Mouse (Mus musculus): Measurements from ENCODE around the gene Ddx41.

Ddx41 gene

DNA sequence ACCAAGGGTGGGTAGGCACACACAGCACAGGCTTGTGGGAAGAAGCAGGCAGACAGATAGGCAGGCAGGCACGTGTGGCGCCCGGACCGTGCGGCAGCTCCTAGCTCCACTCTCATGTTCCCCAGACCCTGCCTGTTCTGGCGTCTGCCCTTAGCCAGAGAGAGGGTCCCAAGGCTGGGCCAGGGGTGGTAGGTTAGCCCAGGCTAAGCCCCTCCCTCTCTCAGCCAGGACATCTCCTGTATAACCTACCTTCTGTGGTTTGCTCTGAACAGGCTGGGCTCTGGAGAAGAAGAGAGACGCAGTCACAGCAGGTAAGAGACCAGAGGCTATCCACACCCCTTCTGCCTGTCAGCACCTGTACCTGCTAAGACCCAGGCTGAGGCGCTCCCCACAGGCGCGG, 27.9 kb downstream of the Ddx41 start:
- no peak for DNase-seq (ENCODE audit: low spot score in 2 of 2)

DNA sequence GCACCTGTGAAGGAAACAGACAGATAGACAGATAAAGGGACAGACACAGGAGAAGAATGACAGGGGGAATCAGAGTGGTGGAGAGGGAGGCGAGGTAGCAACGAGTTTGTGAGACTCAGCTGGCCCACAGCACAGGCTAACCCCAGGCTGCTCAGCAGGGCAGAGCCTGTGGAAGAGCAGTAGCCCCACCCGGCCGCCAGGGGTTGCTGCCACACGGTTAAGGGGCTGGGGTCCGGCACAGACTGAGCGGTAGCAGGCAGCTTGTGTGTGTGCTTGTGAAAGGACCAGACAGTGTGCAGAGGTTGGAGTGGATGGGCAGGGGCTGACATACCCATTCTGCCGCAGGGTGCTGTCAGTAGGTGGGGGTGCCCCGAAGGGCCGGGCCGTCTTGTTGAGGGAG, 28.6 kb downstream of the Ddx41 start:
- no peak for DNase-seq (ENCODE audit: low spot score in 2 of 2)

DNA sequence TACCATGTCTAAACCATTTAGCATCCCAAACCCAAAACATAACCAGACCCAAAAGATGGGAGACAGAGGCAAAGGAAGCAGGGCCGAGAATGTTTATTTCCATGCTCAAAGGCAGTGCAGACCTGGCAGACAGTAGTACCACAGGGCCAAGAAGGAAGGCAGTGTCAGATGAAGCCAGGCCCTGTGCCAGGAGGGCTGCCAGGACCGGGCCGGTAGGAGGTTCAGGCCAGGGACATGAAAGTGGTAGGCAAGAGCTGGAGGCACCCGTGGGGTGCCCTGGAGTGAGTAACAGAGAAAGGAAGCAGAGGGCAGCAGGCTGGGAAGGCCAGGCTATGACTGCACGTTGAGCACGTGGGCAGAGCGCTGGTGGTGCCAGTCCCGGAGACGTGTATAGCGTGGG, 29.8 kb downstream of the Ddx41 start:
- DNase-seq (ENCODE audit: low spot score in 2 of 2): no peak

DNA sequence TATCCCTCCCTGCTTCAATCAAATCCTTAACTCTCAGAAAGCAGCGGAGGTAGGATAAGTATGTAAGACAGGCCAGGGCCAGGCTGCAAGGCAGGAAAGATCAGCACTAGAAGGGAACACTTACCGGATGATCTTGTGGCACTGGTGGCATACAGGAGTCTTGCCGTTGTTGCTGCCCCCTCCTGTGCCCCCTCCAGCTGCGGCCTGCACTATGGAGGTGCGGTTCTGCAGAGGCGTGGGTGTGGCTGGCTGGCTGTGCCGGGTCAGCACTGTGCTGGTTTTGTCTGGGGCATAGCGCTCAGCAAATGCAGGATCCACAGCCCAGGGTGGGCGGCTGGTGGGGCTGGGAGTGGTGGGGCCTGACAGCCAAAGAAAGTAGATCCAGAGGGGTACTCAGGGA, 30.6 kb downstream of the Ddx41 start:
- DNase-seq (ENCODE audit: low spot score in 2 of 2): no peak

DNA sequence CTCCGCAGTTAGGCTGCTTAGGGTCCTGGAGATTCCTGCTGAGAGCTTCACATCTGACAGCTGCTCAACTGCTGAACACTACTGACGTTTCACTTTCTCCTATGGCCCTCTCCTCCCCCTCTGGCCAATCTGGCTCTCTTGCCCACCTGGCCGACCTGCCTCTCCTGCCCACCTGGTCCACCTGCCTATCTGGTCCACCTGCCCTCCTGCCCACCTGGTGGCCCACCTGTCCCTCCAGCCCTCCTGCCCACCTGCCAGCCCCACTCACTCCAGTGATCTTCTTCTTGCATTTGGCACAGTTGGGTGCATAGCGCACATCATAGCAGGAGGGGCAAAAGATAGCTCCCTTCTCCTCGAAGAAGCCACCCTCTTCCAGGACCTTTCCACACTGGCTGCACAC, 32.1 kb downstream of the Ddx41 start:
- no peak for DNase-seq (ENCODE audit: low spot score in 2 of 2)

DNA sequence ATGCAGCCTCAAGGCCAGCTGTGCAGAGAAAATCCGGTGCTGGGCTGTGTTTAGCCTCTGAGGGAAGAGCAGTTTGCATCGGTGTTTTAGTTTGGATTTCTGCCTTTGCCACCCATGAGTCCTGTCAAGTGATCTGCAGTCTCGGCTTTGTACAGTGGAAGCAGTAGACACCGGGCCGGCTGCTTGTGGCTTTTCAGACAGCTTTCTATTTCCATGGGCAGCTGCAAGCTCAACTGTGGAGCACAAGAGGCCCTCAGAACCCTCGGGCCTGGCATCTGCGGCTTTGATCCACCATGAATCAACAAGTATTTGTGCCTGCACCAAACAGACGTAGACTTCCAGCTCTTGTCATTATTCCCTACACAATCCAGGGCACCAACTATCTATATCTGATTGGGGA, 34.1 kb downstream of the Ddx41 start:
- DNase-seq (ENCODE audit: low spot score in 2 of 2): no peak

DNA sequence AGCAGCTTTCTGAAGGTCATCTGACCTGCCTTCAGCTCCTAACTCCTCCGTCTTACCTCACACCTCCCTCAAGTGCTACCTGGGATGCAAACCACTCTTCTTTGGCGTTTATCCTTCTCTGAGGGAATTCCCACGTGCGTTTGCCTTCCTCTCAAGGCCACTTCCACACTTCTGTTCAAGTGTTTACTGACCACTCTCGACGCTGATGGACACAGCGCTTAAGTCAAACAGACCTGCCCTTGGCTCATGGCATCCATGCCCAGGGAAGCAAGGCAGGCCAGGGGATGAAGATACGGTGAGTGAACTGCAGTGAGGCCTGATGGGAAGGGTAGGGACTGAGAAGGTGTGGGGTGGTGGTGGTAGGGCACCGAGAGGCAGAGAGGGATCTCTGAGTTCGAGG, 35.9 kb downstream of the Ddx41 start:
- no peak for DNase-seq (ENCODE audit: low spot score in 2 of 2)

DNA sequence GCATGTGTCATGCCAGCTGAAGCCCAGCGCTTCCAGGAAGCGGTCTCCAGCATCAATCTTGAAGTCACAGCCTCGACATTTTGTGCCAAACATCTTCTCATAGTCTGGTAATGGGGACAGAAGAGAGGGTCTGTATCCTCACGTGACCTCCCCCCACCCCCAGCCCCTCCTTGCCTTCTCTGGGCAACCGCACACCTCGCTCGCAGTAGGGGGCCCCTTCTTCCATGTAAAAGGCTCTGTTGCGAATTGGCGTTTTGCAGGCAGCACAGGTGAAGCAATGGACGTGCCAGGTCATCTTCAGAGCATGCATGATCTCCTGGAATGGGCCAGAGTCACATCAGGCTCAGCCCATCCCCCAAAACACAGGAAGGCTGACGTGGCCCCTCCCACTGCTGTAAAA, 37.6 kb downstream of the Ddx41 start:
- no peak for DNase-seq (ENCODE audit: low spot score in 2 of 2)

DNA sequence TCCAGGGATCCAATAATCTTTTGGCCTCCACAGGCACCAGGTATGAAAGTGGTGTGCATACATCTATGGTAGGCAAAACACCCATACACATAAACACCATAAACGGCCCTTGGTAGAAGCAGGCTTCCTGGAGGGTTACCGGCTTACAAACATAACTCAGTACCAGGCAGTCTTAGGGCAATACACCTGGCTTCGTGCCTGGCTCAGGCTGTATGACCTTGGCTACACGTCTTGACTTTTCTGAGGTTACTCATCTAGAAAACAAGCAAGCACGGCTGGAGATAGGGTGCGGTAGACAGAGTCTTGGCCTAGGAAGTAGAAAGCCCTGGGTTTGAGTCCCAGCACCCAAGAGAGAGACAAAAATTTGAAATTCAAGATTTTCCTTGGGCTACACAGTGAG, 39.8 kb downstream of the Ddx41 start:
- no peak for DNase-seq (ENCODE audit: low spot score in 2 of 2)

DNA sequence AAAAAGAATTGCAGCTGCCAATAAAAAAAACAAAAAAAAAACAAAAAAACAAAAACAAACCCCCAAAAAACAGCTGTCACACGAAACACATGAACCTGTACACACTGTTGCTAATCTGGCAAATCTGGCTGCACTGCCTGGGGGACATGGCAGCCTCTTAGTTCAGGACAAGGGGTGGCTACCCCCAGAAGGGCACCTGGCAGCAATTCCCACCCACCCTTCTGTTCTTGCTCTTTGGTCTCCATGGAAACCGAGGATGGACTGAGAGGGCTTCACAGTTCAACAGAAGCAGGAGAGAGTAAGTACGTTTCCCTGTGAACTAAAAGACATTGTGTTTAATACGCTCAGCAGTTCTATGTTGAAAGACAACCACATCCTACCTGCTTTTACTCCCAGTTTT, 40.8 kb downstream of the Ddx41 start:
- no peak for DNase-seq (ENCODE audit: low spot score in 2 of 2)

DNA sequence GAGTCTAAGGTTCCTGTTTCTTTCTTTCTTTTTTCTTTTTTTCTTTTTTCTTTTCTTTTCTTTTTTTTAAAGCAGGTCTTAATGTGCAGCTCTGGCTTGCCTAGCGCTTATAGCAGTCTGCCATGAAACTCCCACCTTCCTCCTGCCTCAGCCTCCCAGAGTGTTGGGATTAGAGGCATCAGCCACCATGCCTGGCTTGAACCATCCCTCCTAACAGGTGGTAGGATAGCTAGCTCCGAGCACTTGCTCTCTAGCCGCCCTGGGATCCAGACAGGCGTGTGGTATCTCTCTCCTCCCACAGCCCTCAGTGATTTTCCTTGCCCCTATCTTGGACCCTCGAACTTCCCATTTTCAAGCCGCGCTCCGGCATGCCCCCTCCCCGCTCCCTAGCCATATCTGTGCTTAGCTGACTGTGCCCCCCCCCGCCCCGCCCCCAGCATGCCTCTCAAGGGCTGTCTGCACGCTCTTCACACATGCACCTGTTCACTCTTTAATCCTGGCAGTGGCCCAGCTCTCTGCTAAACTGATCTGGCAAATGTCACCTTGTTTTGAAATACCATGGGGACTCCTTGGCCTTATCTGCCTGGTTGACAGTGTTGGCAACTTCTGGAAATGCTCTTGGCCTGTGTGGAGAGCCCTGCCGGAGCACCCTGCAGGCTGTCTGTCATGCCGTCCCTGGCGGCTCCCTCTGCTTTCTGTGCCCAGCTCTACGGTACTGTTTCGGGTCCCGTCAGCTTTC, 41.4 kb downstream of the Ddx41 start:
- DNase-seq (ENCODE audit: low spot score in 2 of 2): no peak

DNA sequence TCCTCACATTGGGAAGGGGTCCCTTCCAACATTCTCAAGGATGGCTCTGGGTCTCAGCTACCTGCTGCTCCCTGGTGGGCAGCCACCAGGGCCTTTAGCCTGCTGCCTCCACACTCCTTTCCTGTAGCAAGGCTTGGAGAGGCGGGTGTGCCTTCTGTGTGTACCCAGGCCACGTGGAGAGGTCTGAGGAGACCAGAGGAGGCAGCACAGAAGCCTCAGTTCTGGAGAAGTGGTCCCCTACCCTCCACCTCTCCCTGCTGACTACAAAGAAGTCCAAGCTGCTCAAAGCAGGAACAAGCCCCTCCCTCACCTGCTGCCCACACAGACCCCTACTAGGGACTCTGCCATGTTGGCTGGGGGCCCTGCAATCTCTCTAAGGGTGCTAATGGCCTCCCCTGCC, 42.2 kb downstream of the Ddx41 start:
- no peak for DNase-seq (ENCODE audit: low spot score in 2 of 2)

DNA sequence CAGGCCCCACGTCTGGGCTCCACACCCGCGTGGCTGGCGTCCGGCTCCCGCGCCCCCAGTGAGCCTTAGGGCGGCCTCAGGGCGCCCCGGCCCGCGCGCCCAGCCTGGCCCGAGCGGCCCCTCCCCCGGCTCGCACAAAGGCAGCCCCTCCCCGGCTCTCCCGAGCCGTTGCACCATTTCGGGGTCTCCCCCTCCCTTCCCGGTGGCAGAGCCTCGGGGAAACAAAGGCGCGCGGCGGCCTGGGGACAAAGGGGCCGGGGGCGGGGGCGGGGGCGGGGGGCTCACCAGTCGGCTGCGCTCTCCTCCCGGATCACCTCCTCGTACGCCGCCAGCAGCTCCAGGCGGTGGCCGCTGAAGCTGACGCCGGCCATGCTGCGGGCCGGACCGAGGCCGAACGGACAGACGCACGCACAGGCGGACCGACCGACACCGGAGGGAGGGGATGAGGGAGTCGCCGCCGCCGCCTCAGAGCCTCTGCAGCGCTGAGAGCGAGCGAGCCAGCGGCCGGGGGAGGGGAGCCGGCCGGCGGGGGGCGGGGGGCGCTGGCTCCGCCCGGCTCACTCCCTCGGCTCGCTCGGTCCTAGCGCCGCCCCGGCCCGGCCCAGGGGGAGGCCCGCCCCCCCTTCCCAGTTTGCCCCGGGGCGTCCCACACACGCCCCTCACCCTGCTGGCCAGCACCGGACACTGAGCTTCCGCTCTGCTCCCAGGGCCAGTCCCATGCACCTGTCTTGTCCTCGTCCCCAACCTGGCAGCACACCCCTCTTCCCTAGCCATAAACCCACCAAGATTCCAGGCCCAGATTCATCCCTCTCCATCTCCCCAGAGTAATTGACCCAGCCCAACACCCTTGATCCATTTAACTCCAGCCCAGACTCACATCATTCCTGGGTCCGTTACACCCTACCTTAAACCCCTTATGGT, 48.6 kb downstream of the Ddx41 start, which contains the start of gene Dbn1:
Gene Dbn1, minus strand, starts transcription at position 534 of the 921 bp plus-strand sequence.
- no peak for DNase-seq (ENCODE audit: low spot score in 2 of 2)

DNA sequence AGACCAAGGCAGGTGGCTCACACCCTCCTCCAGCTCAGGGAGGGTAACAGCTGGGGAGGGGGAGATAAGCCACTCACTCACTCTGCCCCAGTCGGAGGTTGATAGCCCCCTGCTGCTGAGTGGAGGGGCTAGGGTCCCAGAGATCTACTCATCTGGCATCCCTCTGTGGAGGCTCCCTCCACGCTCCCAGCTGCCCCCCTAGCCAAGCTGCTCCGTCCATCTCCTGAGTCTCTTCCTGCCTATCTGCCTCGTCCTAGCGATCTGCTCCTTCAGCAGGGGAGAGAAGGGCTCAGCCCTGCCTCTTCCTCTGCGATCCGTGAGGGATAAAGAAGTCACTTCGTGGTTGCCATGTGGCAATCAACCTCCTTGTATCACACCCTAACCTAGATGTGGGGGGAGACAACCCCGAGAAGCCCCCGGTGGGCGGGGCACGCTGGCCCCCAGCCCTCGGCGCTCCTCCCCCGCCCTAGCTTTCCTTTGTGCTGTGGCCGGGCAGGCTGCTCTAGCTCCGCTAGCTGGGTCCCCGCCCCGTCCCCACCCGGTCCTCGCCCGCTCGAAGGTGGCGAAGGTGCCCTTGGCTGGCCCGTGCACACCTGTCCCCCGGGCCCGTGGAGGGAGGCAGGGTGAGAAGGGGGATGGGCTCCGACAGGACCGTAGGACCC, 49.4 kb downstream of the Ddx41 start:
- DNase-seq (ENCODE audit: low spot score in 2 of 2): no peak

DNA sequence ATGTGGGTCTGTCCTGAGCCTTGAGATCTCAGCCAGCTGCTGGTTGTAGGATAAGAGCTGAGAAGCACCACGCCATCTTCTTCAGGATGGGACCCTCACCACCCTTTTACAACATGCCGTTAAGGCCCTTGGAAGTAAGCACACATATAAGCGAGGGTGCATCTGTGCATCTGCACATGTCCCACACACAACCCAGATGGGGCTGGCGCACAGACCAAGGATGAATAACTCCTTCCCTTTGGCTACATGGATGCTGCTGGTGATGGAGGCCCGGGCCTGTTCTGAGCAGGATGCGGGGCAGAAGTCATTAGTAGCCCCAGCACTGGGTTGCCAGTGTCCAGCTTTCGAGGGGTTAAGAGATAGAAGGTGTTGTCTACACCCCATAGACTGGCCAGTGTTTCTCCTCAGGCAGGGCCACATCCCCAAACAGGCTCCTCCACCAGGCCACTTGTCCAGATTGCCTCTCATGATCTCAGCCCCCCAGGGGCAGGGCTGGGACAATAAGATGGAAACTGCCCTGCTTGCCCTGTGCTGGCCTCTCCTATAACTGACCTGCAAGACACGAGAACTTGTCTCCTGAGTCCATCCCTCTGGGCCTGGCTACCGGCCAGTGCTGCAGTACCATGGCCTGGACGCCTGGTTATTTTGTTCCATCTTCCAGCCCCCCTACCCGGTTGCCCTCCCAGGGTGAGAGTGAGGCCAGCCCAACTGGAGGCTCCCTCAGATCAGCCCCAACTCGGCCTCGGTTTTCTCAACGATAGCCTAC, 50.2 kb downstream of the Ddx41 start:
- DNase-seq (ENCODE audit: low spot score in 2 of 2): no peak

DNA sequence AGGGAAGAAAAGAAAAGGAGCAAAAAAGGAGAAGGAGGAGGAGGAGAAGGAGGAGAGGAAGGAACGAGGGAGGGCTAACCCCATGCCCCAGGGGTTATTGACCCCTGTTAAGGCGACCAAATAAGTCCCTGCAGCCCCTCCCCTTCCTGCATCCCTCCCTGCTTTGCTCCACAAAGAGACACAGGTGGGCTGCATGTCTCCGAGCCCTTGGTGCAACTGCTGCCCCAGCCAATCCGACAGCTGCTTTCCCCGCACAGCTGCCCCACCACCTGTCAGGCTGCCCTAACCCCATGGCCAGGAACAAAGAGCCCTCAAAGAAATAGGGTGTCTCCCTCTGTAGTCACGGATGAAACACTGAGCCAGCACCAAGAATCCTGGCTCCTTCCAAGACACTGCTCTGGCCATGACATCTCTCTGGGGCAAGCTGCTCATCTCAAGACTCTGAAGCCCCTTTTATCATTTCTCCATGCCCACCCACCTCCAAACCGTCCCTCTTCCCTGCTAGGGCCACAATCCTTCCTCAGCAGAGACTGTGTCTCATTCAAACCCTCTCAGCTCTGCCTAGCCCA, 51.9 kb downstream of the Ddx41 start:
- DNase-seq (ENCODE audit: low spot score in 2 of 2): no peak

DNA sequence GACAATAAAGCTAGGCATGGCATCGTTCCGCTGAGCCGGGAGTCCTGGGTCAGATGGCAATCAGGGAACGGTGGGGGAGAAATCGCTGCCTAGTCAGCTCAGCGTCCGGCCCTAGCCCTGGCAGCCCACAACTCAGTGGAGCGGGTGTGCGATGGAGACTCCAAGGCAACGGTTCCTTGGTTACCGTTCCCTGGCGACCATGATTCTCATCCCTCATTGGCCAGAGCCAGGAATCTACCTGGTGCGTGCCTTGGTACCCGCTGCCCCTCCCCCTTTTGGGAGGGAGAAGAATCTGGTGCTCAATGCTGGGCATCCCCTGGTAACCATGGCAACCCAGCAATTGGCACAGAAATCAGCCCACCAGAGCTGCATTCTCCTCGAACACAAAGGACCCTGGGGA, 52.9 kb downstream of the Ddx41 start:
- no peak for DNase-seq (ENCODE audit: low spot score in 2 of 2)

DNA sequence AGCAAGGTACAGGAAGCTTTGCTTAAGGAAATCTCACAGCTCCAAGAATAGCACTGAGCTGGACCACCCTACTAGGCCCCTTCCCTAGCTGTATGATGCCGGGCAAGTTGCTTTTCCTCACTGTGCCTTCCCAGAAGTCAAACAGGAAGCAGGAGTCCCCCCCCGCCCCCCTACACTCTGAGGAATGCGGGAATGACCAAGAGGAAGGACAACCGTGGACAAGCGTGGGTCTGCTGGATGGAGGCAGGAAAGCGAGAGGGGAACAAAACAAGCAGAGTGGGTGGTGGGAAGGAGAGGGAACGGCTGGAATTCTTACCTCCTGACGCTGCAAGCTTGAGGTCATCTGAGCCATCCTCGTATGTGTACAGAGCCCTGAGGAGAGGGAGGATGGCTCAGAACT, 53.4 kb downstream of the Ddx41 start:
- DNase-seq (ENCODE audit: low spot score in 2 of 2): no peak

DNA sequence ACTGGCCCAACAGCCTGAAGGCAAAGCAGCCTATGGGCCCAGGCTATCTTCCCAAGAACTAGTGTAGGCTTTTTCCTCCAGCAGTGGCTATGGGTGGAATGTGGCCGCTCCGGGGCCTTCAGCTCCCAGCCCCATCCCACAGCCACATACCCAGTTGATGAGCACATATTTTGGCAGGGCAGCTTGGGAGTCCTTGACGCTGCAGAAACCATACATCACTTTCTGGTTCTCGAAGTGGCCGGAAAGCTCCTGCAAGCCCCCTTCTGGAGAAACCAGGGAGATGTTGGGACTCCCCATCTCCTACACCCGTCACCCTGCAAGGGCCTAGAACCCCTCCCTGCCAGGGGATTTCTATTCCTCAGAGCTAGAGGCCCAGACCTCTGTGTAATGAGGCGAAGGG, 53.9 kb downstream of the Ddx41 start:
- no peak for DNase-seq (ENCODE audit: low spot score in 2 of 2)

All from spleen, postnatal 4 days (tissue).